Mouse (Mus musculus) liver, embryonic 14.5 days (tissue): ENCODE data around the gene Gm21083.
"Not testable (repeated sequence)": the region's sequence is repeated elsewhere in the genome, so short reads cannot be mapped to it uniquely, and the experiment has no call there.

ENCODE experiments used
- CTCF ChIP-seq: IDR thresholded peaks from 2 replicates; pipeline ENCODE4 v1.5.1; 2016; ENCODE audit warnings: antibody characterized with exemption, low read depth, control low read depth
- EP300 ChIP-seq: IDR thresholded peaks from 2 replicates; pipeline ENCODE4 v1.6.1; 2016; ENCODE audit warnings: antibody characterized with exemption, low read depth

- not testable (repeated sequence) for TF ChIP-seq EP300, CTCF
These were observed 52.9 kb downstream of the Gm21083 start for GRCm38 (mm10) chr5:15630068-15630467.
